Mouse (Mus musculus): ENCODE data around the gene Dll4.

- no peak for TF ChIP-seq GATA1 (IDR thresholded peaks at IDR 0.05; ENCODE audit: borderline replicate concordance, low read length)
- no peak for TF ChIP-seq FLI1 (IDR thresholded peaks at IDR 0.05; ENCODE audit: low read length)
Observed at GRCm38 (mm10) chr2:119337425-119338265, 12.1 kb downstream of the Dll4 start.
